Mouse (Mus musculus) limb, embryonic 15.5 days (tissue): Measurements from ENCODE around the gene Serpina3c. TPM values are rescaled to one million over a fixed set of nuclear protein-coding genes. Genes with fewer than 3 reads are reported as not detected.

Experiments
- ATAC-seq: fragments of 200-750 bp; cut with Nextera tagmentation; 2 replicates; pipeline ENCODE4 v1.8.0; 2017; ENCODE audit warnings: low read depth, moderate TSS enrichment; ENCODE audit not compliant: insufficient number of reproducible peaks, low FRiP score, low TSS enrichment
- H3K27ac ChIP-seq: fragments of 300-500 bp; sonication (generic); 2 replicates; pipeline ENCODE4 v1.5.1; 2015; ENCODE audit warnings: moderate library complexity, mild to moderate bottlenecking, inconsistent platforms
- H3K27me3 ChIP-seq: fragments of 300-500 bp; sonication (generic); 2 replicates; pipeline ENCODE4 v1.6.1; 2015; ENCODE audit warnings: inconsistent platforms
- H3K36me3 ChIP-seq: fragments of 300-500 bp; sonication (generic); 2 replicates; pipeline ENCODE4 v1.6.1; 2015; ENCODE audit warnings: inconsistent platforms
- H3K4me1 ChIP-seq: fragments of 300-500 bp; sonication (generic); 2 replicates; pipeline ENCODE4 v1.6.1; 2015; ENCODE audit warnings: inconsistent platforms
- H3K4me2 ChIP-seq: fragments of 300-500 bp; sonication (generic); 2 replicates; pipeline ENCODE4 v1.6.1; 2015; ENCODE audit warnings: mild to moderate bottlenecking, inconsistent platforms
- H3K4me3 ChIP-seq: fragments of 300-500 bp; sonication (generic); 2 replicates; pipeline ENCODE4 v1.5.1; 2015; ENCODE audit warnings: mild to moderate bottlenecking, inconsistent platforms
- H3K9ac ChIP-seq: fragments of 300-500 bp; sonication (generic); 2 replicates; pipeline ENCODE4 v1.6.1; 2015; ENCODE audit warnings: inconsistent platforms
- H3K9me3 ChIP-seq: fragments of 300-500 bp; sonication (generic); 2 replicates; pipeline ENCODE4 v1.6.1; 2016; ENCODE audit warnings: inconsistent platforms
- WGBS: fragments of 180-500 bp; shearing (Covaris S2); methylation state at CpG from one replicate; pipeline ENCODE4 v1.1.7; 2015; 5-methylcytosine and 5-hydroxymethylcytosine counted together
- polyA plus RNA-seq: library from polyadenylated mRNA; unstranded; fragments of >200 nt; fragmentation: Nextera tagmentation; extraction: Ambion mirVana; gene quantifications from 2 replicates; pipeline ENCODE4 v1.2.1, GENCODE M21; 2015

Serpina3c gene
- polyA plus RNA-seq, 1 experiment from 2014 or later = 0.09 TPM

DNA sequence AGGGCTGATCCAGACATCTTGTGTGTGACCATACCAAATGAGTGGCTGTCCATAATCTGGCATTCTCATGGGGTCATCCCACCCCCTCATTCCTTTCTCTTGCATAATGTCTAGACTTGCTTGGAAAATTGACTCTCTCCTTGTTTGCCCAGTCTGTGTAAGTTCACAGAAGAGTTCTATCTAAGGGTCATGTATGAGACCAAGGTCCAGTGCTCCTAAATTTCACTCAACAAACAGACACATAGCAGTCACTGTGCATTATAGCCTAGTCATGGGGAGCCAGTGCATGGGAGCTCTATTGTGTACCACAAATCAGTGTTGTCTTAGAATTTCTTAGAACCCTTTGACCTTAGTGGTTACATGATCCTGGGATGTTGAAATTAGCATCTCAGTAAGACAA, 46.8 kb downstream of the Serpina3c start:
- no peak overlapping the region for H3K4me2 ChIP-seq
- H3K4me1 ChIP-seq = no peaks in the 10 kb centered on the region
- ATAC-seq = no peak
- H3K36me3 ChIP-seq = no peaks in the 10 kb centered on the region
- no peaks in the 10 kb centered on the region for H3K27me3 ChIP-seq
- H3K27ac ChIP-seq = no peak overlapping the region
- no peak overlapping the region for H3K4me3 ChIP-seq
- H3K9me3 ChIP-seq = no peaks in the 10 kb centered on the region
- H3K9ac ChIP-seq = no peak overlapping the region

DNA sequence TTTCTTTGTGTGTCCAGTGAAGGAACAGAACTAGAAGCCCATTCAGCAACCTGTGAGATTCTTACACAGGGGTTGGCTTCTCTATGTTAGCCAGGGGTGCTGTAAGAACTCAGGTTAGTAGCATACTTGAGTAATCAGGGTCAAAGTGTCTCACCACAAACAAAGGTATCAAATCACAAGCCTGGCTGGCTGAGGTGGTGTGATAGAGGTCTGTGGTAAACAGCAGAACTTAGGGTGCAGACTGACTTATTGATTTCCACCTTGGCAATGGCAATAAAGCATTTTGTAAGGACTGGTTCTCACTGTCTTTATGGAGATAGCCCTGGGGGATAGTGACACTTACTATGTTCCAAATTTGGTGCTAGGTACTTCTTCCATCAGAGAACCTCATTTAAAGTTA, 47.8 kb downstream of the Serpina3c start:
- Histone ChIP-seq H3K27me3 (no peaks in the 10 kb centered on the region), H3K4me3 (no peak overlapping the region), H3K4me2 (no peak overlapping the region), H3K9me3 (no peaks in the 10 kb centered on the region), H3K9ac (no peak overlapping the region), H3K27ac (no peak overlapping the region), H3K4me1 (no peaks in the 10 kb centered on the region), H3K36me3 (no peaks in the 10 kb centered on the region)
- ATAC-seq = no peak

DNA sequence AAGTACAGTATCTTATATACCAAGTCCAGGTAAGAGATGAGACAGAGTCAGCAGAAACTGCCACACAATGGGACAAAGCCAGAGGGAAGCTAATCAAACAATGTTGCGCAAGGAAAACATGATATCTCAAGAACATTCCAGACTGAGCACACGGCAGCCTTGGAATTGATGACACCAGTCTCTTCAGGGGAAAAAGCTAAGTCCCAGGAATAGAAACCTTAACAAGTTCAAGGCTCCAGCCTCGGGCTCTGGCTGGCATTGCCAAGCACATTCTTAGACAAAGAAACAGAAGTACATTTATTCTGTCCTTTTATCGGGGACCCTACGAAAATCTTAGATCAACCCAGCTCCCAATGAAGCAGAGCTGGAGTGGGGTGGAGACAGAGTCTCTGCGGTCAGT, 52.9 kb downstream of the Serpina3c start, which contains the start of gene Serpina5:
Gene Serpina5 (plus strand): TSS at position 346 of the 400 bp plus-strand sequence.
- Histone ChIP-seq H3K27ac (no peak within 1 kb of the TSS), H3K4me2 (no peak within 1 kb of the TSS), H3K4me1 (no peaks in the 10 kb centered on the region), H3K9me3 (no peaks in the 10 kb centered on the region), H3K36me3 (no peaks in the 10 kb centered on the region), H3K4me3 (no peak within 1 kb of the TSS), H3K27me3 (no peaks in the 10 kb centered on the region), H3K9ac (no peak within 1 kb of the TSS)
- no peak for ATAC-seq
- WGBS = 85% methylated on average over 6 of the region's 6 CpGs

Other genes starting within 250 kb of the Serpina3c start
- gene Serpina1c, start 249.0 kb downstream of the Serpina3c start, polyA plus RNA-seq = 0.15 and 1.1 TPM in 2 replicates
- gene Serpina1e, start 194.9 kb downstream of the Serpina3c start, polyA plus RNA-seq = 0.12 and 0.82 TPM in 2 replicates
- gene Serpina11, start 163.9 kb downstream of the Serpina3c start, polyA plus RNA-seq = not detected in 2 replicates
- gene Serpina9, start 140.1 kb downstream of the Serpina3c start, polyA plus RNA-seq = 0.24 and 0.51 TPM in 2 replicates
- 0.31 and 1.4 TPM in 2 replicates for gene Serpina12, start 109.4 kb downstream of the Serpina3c start, polyA plus RNA-seq
- not detected in 2 replicates for gene Serpina5, start 52.8 kb downstream of the Serpina3c start, polyA plus RNA-seq
- gene Serpina3a, start 41.1 kb downstream of the Serpina3c start, polyA plus RNA-seq = not detected in 2 replicates
- 0.27 and 0.35 TPM in 2 replicates for gene Serpina3b, start 25.9 kb downstream of the Serpina3c start, polyA plus RNA-seq
- not detected in 2 replicates for gene Serpina3f, start 60.7 kb upstream of the Serpina3c start, polyA plus RNA-seq
- 0.65 and 0.98 TPM in 2 replicates for gene Serpina3g, start 82.4 kb upstream of the Serpina3c start, polyA plus RNA-seq
- 1.1 and 2.9 TPM in 2 replicates for gene Serpina3i, start 109.3 kb upstream of the Serpina3c start, polyA plus RNA-seq
- 3.6 and 6.2 TPM in 2 replicates for gene Serpina3j, start 160.7 kb upstream of the Serpina3c start, polyA plus RNA-seq
- gene Serpina3k, start 184.6 kb upstream of the Serpina3c start, polyA plus RNA-seq = not detected in 2 replicates
- not detected in 2 replicates for gene Serpina3m, start 184.6 kb upstream of the Serpina3c start, polyA plus RNA-seq